Mouse (Mus musculus) heart, embryonic 10.5 days (tissue): ENCODE measurements around the gene Zfhx3. TPM values are rescaled to one million over a fixed set of nuclear protein-coding genes. Genes with fewer than 3 reads are reported as not detected.

ENCODE experiments used
- DNase-seq: peaks from one replicate; pipeline ENCODE4 v3.0.0-alpha.2; 2017; ENCODE audit warnings: low spot score
- H3K27ac ChIP-seq: fragments of 300-500 bp; sonication (generic); 2 replicates; pipeline ENCODE4 v1.5.1; 2016; ENCODE audit warnings: mild to moderate bottlenecking
- H3K27me3 ChIP-seq: fragments of 300-500 bp; sonication (generic); 2 replicates; pipeline ENCODE4 v1.6.1; 2016; ENCODE audit warnings: mild to moderate bottlenecking; ENCODE audit not compliant: poor library complexity, insufficient read depth, severe bottlenecking
- H3K36me3 ChIP-seq: fragments of 300-500 bp; sonication (generic); 2 replicates; pipeline ENCODE4 v1.6.1; 2016; ENCODE audit warnings: mild to moderate bottlenecking, moderate library complexity
- H3K4me1 ChIP-seq: fragments of 300-500 bp; sonication (generic); 2 replicates; pipeline ENCODE4 v1.6.1; 2016; ENCODE audit warnings: mild to moderate bottlenecking
- H3K4me3 ChIP-seq: fragments of 300-500 bp; sonication (generic); 2 replicates; pipeline ENCODE4 v1.5.1; 2016; ENCODE audit warnings: mild to moderate bottlenecking, moderate library complexity
- H3K9me3 ChIP-seq: fragments of 300-500 bp; sonication (generic); 2 replicates; pipeline ENCODE4 v1.6.1; 2016; ENCODE audit warnings: mild to moderate bottlenecking, moderate library complexity
- WGBS: fragments of 180-500 bp; shearing (Covaris S2); methylation state at CpG from one replicate; pipeline ENCODE4 v1.1.7; 2016; 5-methylcytosine and 5-hydroxymethylcytosine counted together
- polyA plus RNA-seq: library from polyadenylated mRNA; unstranded; fragments of >200 nt; fragmentation: Nextera tagmentation; extraction: Ambion mirVana; gene quantifications from 2 replicates; pipeline ENCODE4 v1.2.1, GENCODE M21; 2016

The Zfhx3 gene
- polyA plus RNA-seq, 1 experiment from 2014 or later: 9.7 TPM

DNA sequence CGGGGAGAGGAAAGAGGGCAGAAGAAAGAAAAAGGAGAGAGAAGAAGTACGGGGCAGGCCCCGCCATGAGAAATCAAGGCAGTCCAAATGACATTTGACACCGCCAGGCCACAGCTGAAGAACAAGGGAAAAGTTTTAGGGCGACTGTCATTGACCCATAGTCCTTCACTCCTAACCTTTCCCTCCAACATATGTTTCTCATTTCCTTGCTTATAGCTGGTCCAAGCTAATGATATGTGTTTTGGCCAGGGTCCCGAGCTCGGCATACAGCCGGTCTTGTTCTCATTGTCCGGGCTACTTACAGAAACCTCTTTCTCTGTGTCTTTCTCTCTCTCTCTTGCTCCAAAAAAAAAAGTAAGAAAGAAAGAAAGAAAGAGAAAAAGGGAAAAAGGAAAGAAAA lies 651.4 kb downstream of the Zfhx3 start:
- DNase-seq: no peak
- H3K4me3 ChIP-seq: no peak overlapping the region
- no peaks in the 10 kb centered on the region for H3K9me3 ChIP-seq
- no peaks in the 10 kb centered on the region for H3K36me3 ChIP-seq
- WGBS: 68% methylated on average over 9 of the region's 9 CpGs
- H3K4me1 ChIP-seq: peaks cover 15% of the 10 kb centered on the region
- no peak overlapping the region for H3K27ac ChIP-seq
- no peaks in the 10 kb centered on the region for H3K27me3 ChIP-seq

DNA sequence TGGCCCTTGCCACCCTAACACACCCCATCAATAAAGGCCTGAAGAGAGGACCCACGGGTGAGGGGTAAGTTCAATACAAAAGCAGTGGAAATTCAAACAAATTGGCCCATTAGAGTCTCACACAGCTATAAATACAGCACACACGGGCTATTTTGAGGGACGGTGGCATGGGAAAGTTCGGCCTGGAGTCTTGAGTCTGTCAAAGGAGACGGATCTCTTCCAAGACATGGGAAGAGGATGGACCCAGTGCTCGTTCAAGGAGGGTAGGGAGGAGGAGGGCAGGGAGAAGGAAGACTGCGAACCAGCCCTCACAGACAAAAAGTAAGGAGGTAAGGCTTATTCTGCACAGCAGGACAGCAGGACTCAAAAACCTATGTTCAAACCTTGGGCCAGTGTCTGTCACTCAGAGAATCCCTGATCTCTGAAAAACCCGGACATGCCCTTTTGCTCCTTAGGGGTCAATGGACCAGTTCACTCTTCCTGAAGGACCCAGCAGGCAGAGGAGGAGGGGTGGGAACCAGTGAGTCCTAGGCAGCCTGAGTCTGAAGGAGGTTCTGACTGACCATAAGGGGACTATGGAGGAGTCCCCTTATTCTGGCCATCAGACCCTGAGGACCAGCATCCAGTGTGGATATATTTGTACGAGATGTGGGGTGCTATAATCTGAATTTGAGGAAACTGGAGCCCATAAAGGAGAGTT lies 652.1 kb downstream of the Zfhx3 start:
- DNase-seq: no peak

DNA sequence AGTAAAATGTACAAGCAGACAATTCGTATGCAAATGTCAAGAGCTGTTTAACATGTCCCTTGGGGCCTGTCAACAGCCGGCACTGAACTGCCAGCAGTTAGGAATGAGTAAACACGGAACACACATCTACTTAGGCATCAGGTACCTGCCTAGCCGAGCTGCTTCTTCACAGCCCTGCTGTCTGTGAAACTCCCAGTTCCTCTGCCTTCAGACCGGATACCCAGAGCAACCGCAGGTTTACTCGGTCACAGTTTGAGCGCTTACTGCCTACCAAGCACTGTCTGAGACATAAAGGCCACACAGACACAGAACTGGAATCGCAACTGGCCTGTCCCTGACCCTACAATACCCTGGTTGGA lies 652.6 kb downstream of the Zfhx3 start:
- Histone ChIP-seq H3K4me1 (peaks cover 18% of the 10 kb centered on the region), H3K36me3 (no peaks in the 10 kb centered on the region), H3K27me3 (no peaks in the 10 kb centered on the region), H3K4me3 (no peak overlapping the region), H3K9me3 (no peaks in the 10 kb centered on the region), H3K27ac (0 out of 2 replicates have a peak overlapping the region, but pooled peaks have one; percentile 33)
- 79% methylated on average over 9 of the region's 9 CpGs for WGBS
- DNase-seq: no peak

More for the DNA sequence above, 652.1 kb downstream of the Zfhx3 start:
- Histone ChIP-seq H3K4me3 (no peak overlapping the region), H3K9me3 (no peaks in the 10 kb centered on the region), H3K27me3 (no peaks in the 10 kb centered on the region), H3K27ac (peak overlapping the region; percentile 33; the same call in 1 of the 2 replicates), H3K4me1 (peaks cover 17% of the 10 kb centered on the region), H3K36me3 (no peaks in the 10 kb centered on the region)
- 63% methylated on average over 9 of the region's 9 CpGs for WGBS

DNA sequence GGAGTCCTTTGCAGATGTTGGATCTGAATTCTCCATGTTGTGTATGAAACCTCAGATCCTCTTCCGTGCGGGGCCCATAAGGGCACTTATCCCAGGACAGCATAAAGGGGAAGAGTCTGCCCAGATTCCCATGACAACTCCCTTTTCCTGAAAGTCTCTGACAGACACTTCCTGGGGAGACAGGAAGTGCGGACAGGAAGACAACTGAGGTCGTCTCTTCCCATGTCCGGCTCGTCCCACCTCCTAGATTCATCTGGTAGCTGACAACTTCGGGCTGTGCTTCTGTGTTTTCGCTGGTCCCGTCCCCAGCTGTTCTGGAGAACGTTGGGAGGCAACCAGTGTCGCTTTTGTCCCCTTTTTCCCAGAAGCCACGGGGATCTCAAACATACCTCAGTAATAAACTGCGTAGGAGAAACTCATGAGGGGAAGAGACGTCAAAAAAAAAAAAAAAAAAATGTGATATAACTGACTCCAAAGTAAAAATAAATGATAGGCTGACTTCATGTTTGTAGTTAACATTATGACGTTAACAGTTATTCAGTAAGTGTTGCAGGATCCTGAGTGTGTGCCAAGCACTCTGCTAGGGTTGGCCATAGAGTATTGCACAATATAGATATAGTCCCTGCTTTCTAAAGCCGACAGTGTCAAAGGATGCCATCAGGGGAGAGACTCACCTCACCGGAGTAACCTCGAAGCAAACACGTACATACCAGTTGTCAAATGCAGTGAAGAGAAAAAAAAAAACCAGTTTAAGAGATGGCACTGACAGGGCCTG lies 653.5 kb downstream of the Zfhx3 start:
- Histone ChIP-seq H3K9me3 (no peaks in the 10 kb centered on the region), H3K4me3 (no peak overlapping the region), H3K27ac (peak overlapping the region; percentile 3; the same call in 1 of the 2 replicates), H3K36me3 (no peaks in the 10 kb centered on the region), H3K4me1 (peaks cover 18% of the 10 kb centered on the region), H3K27me3 (no peaks in the 10 kb centered on the region)
- no peak for DNase-seq
- 79% methylated on average over 19 of the region's 19 CpGs for WGBS

DNA sequence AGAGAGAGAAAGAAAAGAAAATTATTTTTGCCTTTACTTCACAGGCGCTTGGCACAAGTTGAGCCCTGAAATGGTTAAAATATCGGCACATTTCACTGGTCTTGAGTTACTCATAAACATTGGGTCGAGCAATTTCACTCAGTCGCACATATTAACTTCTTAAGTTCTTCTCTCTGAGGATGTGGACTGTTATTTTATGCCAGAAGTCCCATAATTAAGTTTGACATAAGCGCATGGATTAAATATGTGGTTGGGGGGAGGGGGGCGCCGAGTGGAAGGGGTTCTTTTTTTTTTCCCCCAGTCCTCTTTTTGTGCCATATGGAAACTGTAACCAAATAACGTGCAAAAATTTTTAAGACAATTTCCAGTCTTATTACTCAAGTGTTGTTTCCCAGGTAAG lies 656.6 kb downstream of the Zfhx3 start:
- no peaks in the 10 kb centered on the region for H3K27me3 ChIP-seq
- no peaks in the 10 kb centered on the region for H3K36me3 ChIP-seq
- peaks cover 14% of the 10 kb centered on the region for H3K4me1 ChIP-seq
- 83% methylated on average over 8 of the region's 8 CpGs for WGBS
- no peaks in the 10 kb centered on the region for H3K9me3 ChIP-seq
- H3K4me3 ChIP-seq: no peak overlapping the region
- DNase-seq: no peak
- H3K27ac ChIP-seq: no peak overlapping the region

DNA sequence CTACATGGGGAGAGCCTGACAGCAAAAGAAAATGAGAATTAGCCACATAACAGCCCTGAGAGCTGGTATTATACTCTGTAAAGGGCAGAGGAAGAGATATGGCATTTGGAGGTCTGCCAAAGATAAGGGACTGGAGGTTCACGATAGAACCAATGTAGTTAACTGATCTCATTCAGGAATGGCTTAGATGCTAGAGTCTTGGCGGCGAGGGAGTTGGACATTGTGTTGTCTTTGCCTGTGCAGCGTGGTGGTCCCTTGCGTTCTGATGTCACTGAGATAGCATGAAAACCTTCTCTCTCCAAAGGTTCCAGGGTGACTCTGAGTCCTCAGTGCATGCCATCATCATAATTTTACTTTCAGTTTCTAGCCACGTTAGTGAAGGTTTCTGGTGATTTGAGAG lies 657.1 kb downstream of the Zfhx3 start:
- DNase-seq: no peak
- Histone ChIP-seq H3K9me3 (no peaks in the 10 kb centered on the region), H3K4me3 (no peak overlapping the region), H3K27me3 (no peaks in the 10 kb centered on the region), H3K36me3 (no peaks in the 10 kb centered on the region), H3K27ac (no peak overlapping the region), H3K4me1 (peaks cover 10% of the 10 kb centered on the region)
- 40% methylated on average over 6 of the region's 6 CpGs for WGBS

DNA sequence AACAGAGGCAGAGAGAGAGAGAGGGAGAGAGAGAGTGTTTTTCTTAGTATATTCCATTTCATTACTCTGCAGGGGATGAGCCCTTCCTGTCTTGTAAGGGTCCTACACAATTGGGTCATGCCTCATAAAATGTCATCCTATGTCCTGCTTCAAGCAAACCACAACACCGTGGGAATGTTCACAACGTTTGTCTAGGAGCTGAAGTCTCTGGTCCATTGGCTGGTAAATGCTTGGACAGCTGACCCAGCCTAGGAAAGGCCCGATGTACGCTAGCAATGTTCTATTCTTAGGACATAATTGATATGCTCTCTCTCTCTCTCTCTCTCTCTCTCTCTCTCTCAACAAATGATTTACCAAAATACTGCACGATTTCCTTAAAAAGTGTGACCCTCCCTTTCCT lies 666.2 kb downstream of the Zfhx3 start:
- H3K4me1 ChIP-seq: peaks cover 25% of the 10 kb centered on the region
- H3K27ac ChIP-seq: no peak overlapping the region
- no peak for DNase-seq
- no peaks in the 10 kb centered on the region for H3K36me3 ChIP-seq
- WGBS: 43% methylated on average over 5 of the region's 5 CpGs
- no peak overlapping the region for H3K4me3 ChIP-seq
- H3K9me3 ChIP-seq: no peaks in the 10 kb centered on the region
- H3K27me3 ChIP-seq: peaks cover 3% of the 10 kb centered on the region; the same call in 1 of the 2 replicates

DNA sequence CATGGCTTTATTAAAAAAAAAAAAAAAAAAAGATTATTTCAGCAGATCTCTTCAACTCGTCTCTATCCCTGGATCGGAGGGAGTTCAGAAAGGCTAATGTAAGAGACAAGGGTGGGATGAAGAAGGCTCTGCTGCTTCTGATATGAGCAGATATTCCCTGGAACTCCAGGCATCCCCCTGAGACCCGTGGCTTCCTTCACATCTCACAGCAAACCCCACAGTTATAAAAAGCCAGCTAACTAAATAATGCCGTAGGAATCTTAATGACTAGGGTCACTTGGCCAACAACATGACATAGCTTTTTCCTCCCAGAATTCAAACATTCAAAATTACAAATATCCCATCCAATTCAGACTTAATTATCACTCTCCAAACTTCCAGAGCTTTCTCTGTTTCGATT lies 666.7 kb downstream of the Zfhx3 start:
- Histone ChIP-seq H3K9me3 (no peaks in the 10 kb centered on the region), H3K4me1 (peaks cover 25% of the 10 kb centered on the region), H3K4me3 (no peak overlapping the region), H3K36me3 (no peaks in the 10 kb centered on the region), H3K27me3 (peaks cover 3% of the 10 kb centered on the region; the same call in 1 of the 2 replicates), H3K27ac (no peak overlapping the region)
- WGBS: 60% methylated on average over 5 of the region's 5 CpGs
- DNase-seq: no peak

DNA sequence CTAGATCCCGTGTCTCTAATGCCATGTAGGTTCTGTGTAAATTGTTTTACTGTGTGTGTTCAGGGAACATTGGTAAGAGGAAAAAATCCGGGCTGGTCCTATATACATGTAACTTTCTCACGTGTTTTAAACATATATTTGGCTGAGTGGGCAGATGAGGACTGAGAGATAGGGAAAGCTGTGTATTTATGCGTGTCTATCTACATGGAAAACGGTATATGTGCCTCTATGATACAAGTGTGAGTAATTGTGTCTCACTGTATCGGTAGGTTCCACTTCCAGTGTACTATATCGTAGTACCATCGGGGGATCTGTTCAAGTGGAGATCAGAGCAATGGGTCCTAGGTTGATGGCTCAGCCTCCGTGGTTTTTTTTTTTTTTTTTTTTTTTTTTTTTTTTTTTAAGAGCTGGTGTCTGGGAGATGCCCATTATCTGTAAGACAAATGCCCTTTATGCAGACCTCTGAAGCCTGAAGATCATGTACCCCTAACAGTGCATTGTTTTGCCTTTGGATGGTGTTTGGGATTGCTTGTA lies 668.8 kb downstream of the Zfhx3 start:
- Histone ChIP-seq H3K27me3 (peaks cover 3% of the 10 kb centered on the region; the same call in 1 of the 2 replicates), H3K9me3 (no peaks in the 10 kb centered on the region), H3K4me3 (no peak overlapping the region), H3K27ac (no peak overlapping the region), H3K4me1 (peaks cover 25% of the 10 kb centered on the region), H3K36me3 (no peaks in the 10 kb centered on the region)
- 81% methylated on average over 9 of the region's 9 CpGs for WGBS
- DNase-seq: no peak

DNA sequence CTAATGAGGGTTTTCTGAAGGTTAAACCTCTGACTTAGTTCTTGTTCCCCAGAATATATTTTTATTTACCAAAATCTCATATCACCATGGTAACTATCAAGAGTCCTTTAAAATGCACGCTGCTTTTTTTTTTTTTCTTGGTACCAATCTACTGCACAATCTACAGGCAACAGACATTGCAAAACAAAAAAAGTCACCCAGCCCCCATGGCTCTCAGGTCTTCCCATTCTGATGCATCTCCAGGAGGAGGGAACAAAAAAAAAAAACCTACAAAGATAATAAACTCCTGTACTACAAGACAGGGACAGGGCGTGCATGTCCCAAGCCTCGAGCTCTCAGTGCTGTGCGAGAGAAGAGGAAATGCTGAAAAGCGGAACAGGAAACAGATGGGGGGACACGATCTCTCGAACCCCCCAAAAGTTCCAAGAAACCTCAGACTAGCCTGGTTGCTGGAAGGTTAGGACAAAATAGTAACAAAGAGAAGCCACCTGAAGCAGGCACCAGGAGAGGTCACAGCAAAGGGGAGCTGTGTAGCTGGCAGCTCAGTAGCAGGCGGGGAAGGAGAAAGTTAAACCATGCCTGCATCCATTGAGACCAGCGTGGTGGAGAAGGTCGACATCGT lies 669.5 kb downstream of the Zfhx3 start:
- Histone ChIP-seq H3K4me3 (no peak overlapping the region), H3K4me1 (peaks cover 23% of the 10 kb centered on the region), H3K27me3 (peaks cover 3% of the 10 kb centered on the region; the same call in 1 of the 2 replicates), H3K36me3 (no peaks in the 10 kb centered on the region), H3K9me3 (no peaks in the 10 kb centered on the region), H3K27ac (peak overlapping the region; percentile 47)
- DNase-seq: no peak
- 46% methylated on average over 11 of the region's 11 CpGs for WGBS

DNA sequence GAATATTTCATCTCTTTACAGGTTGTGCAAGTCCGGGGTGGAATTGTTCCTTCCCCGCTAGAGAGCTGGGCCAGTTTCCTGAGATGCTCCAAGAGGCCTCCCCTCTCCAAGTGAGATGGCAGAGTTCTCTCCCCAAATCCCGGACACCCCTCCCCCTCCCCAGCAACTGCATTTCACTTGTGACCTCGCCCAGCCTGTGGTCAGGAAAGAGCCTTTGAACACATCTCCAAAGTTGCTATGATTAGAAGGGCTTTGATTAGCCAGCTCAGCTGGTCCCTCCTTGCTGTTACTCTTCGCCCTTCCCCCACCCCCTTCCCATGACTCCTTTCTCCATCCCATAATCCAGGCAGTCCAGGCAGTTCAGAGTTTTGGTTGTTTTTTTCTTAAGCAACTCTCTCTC lies 670.4 kb downstream of the Zfhx3 start:
- Histone ChIP-seq H3K27me3 (peaks cover 1% of the 10 kb centered on the region; the same call in 1 of the 2 replicates), H3K4me3 (0 out of 2 replicates have a peak overlapping the region, but pooled peaks have one; percentile 15), H3K27ac (peak overlapping the region; percentile 52), H3K4me1 (peaks cover 18% of the 10 kb centered on the region), H3K36me3 (no peaks in the 10 kb centered on the region), H3K9me3 (no peaks in the 10 kb centered on the region)
- DNase-seq: no peak
- 12% methylated on average over 5 of the region's 5 CpGs for WGBS

DNA sequence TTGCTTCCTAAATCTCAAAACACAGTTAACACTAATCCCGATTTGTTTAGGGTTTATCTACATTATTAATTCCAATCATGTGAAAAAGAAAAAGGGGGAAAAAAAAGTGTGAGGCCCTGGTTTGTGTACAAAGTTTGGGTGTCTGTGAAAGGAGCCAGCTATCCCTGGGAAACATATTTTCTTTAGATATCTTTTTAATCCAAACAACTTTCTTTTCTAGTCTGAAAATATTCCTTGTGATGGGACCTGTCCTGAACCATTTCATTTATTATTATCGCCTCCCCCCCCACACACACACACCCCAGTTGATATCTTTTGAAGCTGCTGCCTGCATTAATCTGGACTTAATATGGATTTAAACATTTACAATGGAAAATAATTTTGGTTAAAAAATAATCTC lies 670.8 kb downstream of the Zfhx3 start:
- Histone ChIP-seq H3K9me3 (no peaks in the 10 kb centered on the region), H3K27me3 (no peaks in the 10 kb centered on the region), H3K36me3 (no peaks in the 10 kb centered on the region), H3K4me1 (peaks cover 17% of the 10 kb centered on the region), H3K27ac (peak overlapping the region; percentile 52; the same call in 1 of the 2 replicates), H3K4me3 (no peak overlapping the region)
- WGBS: 62% methylated on average over 2 of the region's 2 CpGs
- DNase-seq: no peak

DNA sequence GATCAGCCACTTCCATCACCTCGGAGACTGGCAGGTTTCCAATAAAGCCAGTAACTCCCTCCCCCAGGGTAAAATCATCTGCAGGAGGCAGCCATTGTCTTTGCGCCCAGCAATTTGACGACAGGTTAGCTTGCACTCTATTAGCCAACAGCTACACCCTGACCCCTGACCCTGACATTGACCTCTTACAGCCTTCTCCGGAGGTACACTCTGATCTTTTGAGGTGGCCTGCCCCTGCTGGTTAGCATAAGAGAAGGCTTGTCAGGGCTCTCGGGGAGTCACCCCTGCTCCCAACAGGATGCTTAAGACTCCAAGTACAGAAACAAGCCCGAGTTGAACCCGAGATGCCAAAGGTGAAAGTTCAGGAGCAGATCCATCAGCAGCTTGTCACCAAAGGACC lies 678.9 kb downstream of the Zfhx3 start:
- no peaks in the 10 kb centered on the region for H3K36me3 ChIP-seq
- H3K27ac ChIP-seq: no peak overlapping the region
- H3K4me3 ChIP-seq: no peak overlapping the region
- H3K9me3 ChIP-seq: no peaks in the 10 kb centered on the region
- no peaks in the 10 kb centered on the region for H3K27me3 ChIP-seq
- WGBS: 37% methylated on average over 7 of the region's 7 CpGs
- H3K4me1 ChIP-seq: peaks cover 7% of the 10 kb centered on the region; the same call in 1 of the 2 replicates
- no peak for DNase-seq
